Mouse (Mus musculus) olfactory bulb, adult 2 months (tissue): Measurements from ENCODE around the gene Stn1. TPM values are rescaled to one million over a fixed set of nuclear protein-coding genes. Genes with fewer than 3 reads are reported as not detected.

Experiments
- H3K27ac ChIP-seq: fragments of 200-500 bp; 2 replicates; pipeline ENCODE4 v1.5.1; 2012; ENCODE audit warnings: low read depth, low read length; ENCODE audit not compliant: insufficient read depth
- H3K4me1 ChIP-seq: fragments of 200-500 bp; 2 replicates; pipeline ENCODE4 v1.6.1; 2012; ENCODE audit warnings: low read length; ENCODE audit not compliant: control insufficient read depth, insufficient read depth
- H3K4me3 ChIP-seq: fragments of 200-500 bp; 2 replicates; pipeline ENCODE4 v1.5.1; 2012; ENCODE audit warnings: mild to moderate bottlenecking, low read depth, low read length, moderate library complexity; ENCODE audit not compliant: insufficient read depth
- CTCF ChIP-seq: fragments of 200-500 bp; IDR thresholded peaks from 2 replicates; pipeline ENCODE4 v1.5.1; 2012; ENCODE audit warnings: low read depth, mild to moderate bottlenecking, low read length, moderate library complexity; ENCODE audit not compliant: insufficient read depth
- POLR2A ChIP-seq: fragments of 200-500 bp; IDR thresholded peaks from 2 replicates; pipeline ENCODE4 v1.6.1; 2012; ENCODE audit warnings: mild to moderate bottlenecking, low read depth, low read length, moderate library complexity; ENCODE audit not compliant: insufficient read depth
- WGBS: fragments of 180-500 bp; shearing (Covaris S2); methylation state at CpG from one replicate; pipeline ENCODE4 v1.1.7; 2018; 5-methylcytosine and 5-hydroxymethylcytosine counted together
- polyA plus RNA-seq: library from polyadenylated mRNA; stranded (reverse); fragments of >200 nt; gene quantifications from 2 replicates; pipeline ENCODE4 v1.2.4, GENCODE M21; 2012; ENCODE audit warnings: low replicate concordance; ENCODE audit not compliant: missing spikeins, insufficient read depth, insufficient read length

The Stn1 gene
- polyA plus RNA-seq, 1 experiment = not detected

DNA sequence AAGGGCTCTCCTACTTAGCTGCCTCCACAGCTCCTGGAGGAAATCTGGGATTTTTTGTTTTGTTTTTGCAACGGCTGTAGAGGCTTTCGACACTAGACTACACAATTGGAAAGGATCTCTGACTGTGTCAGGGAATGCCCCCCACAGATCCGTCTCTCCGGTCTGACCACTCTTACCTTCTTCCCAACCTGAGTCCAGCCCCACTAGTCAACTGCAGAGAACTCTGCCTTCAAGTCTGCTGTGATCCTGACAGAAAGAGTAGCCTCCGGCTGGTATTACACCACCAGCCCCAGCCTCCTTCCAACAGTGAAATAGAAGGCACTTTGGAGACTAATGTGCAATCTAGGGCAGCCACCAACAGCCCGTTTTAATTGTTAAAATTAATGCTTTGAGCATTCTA lies 74.6 kb downstream of the Stn1 start:
- Histone ChIP-seq H3K4me3 (no peak overlapping the region), H3K4me1 (peaks cover 23% of the 10 kb centered on the region), H3K27ac (no peak overlapping the region)
- TF ChIP-seq CTCF (no peak), POLR2A (no peak)
- 11% methylated on average over 6 of the region's 6 CpGs for WGBS

DNA sequence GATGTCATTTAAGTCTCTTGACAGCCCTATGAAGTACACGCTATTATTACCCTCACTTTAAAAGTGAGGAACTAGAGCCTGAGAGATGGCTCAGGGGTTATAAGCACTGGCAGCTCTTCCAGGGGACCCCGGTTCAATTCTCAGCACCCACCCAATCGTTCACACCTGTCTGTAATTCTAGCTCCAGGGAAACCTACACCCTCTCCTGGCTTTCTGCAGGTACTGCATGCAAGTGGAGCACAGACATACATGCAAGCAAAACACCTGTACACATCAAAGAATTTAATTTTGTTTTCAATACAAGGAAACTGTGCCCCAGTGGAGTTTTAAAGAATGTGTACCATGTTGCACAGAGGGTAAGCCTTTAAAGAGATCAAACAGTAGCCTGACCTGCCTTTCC lies 75.5 kb downstream of the Stn1 start:
- peaks cover 24% of the 10 kb centered on the region for H3K4me1 ChIP-seq
- 95% methylated on average over 3 of the region's 3 CpGs for WGBS
- TF ChIP-seq POLR2A (no peak), CTCF (no peak)
- no peak overlapping the region for H3K27ac ChIP-seq
- no peak overlapping the region for H3K4me3 ChIP-seq

- TF ChIP-seq CTCF = no peak
- TF ChIP-seq POLR2A = no peak
- Histone ChIP-seq H3K4me1 (peaks cover 24% of the 10 kb centered on the region), H3K27ac (no peak overlapping the region), H3K4me3 (no peak overlapping the region)
- WGBS = 92% methylated on average over 9 of the region's 9 CpGs
These were observed 75.9 kb downstream of the Stn1 start for GRCm38 (mm10) chr19:47461386-47461785.

DNA sequence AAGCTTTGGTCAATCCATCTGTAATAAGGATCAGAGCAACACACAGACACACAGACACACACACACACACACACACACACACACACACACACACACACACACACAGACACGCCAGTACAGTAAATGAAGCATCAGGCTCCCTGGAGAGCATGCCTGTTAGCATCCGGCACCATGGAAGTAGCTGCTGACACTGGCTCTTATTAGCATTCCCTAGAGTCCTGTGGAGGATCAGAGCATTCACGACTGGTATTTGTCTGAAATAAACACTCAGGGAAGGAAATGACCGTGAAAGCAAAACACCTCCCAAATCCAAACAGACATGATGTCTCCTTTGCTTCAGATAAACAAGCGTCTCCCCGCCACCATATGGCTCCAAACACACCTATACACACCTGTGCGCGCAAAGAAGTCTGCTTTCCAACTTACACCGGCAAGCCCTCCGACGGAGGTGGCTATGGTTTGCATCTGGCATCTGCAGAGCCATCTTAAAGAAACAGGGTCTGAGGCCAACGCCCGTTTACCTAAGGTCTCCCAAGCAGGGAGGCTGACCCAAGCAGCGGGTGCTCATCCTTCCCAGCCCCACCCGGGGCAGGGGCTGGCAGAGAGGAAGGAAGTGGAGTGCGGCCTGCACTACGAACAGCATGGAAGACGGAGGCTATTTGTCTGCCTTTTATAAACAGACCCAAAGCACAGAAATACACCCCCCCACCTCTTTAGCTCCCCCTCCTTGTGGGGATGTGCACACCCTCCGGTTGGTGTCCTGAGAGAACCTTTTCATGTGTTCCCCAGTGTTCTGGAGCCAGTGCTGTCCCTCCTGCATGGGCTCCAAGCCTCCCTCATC lies 77.0 kb downstream of the Stn1 start:
- Histone ChIP-seq H3K4me3 (no peak overlapping the region), H3K4me1 (peaks cover 24% of the 10 kb centered on the region), H3K27ac (no peak overlapping the region)
- TF ChIP-seq CTCF (no peak), POLR2A (no peak)
- 80% methylated on average over 19 of the region's 19 CpGs for WGBS

- Histone ChIP-seq H3K4me1 (peaks cover 24% of the 10 kb centered on the region), H3K27ac (no peak overlapping the region), H3K4me3 (no peak overlapping the region)
- over 99% methylated on average over 5 of the region's 5 CpGs for WGBS
- TF ChIP-seq CTCF (no peak), POLR2A (no peak)
These were observed 78.1 kb downstream of the Stn1 start for GRCm38 (mm10) chr19:47459214-47459613.

GRCm38 (mm10) chr19:47458504-47459161 lies 78.7 kb downstream of the Stn1 start:
- TF ChIP-seq CTCF (no peak), POLR2A (no peak)
- H3K4me3 ChIP-seq = no peak overlapping the region
- H3K27ac ChIP-seq = no peak overlapping the region
- 64% methylated on average over 17 of the region's 17 CpGs for WGBS
- H3K4me1 ChIP-seq = peaks cover 23% of the 10 kb centered on the region

- Histone ChIP-seq H3K27ac (no peak overlapping the region), H3K4me3 (no peak overlapping the region), H3K4me1 (peaks cover 17% of the 10 kb centered on the region)
- TF ChIP-seq CTCF (no peak), POLR2A (no peak)
- 74% methylated on average over 13 of the region's 13 CpGs for WGBS
These were observed 79.4 kb downstream of the Stn1 start for GRCm38 (mm10) chr19:47457711-47458503.

DNA sequence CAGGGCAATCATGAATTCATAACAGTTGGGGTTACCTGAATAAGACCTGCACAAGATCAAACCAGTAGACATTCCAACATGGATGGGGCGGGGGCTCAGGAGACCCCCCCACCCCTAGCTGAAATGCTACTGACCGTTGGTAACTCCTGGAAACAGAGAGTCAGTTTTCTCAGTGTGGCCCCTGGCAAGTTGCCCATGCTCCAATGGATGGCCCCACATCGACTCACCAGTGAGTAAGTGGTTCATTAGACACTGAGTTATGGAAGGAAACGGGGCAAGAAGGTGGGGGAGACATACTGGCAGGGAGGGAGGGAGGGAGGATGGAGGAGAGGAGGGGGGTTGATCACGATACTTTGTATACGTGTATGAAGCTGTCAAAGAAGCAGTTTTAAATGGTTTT lies 81.3 kb downstream of the Stn1 start:
- TF ChIP-seq POLR2A (no peak), CTCF (no peak)
- 75% methylated on average over 6 of the region's 6 CpGs for WGBS
- Histone ChIP-seq H3K4me3 (no peak overlapping the region), H3K4me1 (peaks cover 15% of the 10 kb centered on the region), H3K27ac (no peak overlapping the region)

GRCm38 (mm10) chr19:47455001-47455755 lies 82.1 kb downstream of the Stn1 start:
- WGBS = 90% methylated on average over 15 of the region's 15 CpGs
- peaks cover 14% of the 10 kb centered on the region for H3K4me1 ChIP-seq
- TF ChIP-seq POLR2A (no peak), CTCF (no peak)
- H3K27ac ChIP-seq = no peak overlapping the region
- H3K4me3 ChIP-seq = no peak overlapping the region
